Mouse (Mus musculus) liver, embryonic 16.5 days (tissue): ENCODE measurements around the gene Tacc3. TPM values are rescaled to one million over a fixed set of nuclear protein-coding genes. Genes with fewer than 3 reads are reported as not detected.

Experiments used
- ATAC-seq: fragments of 200-750 bp; cut with Nextera tagmentation; 2 replicates; pipeline ENCODE4 v1.8.0; 2017; ENCODE audit warnings: low read depth, mild to moderate bottlenecking, moderate number of reproducible peaks, moderate library complexity
- H3K27ac ChIP-seq: fragments of 300-500 bp; sonication (generic); 2 replicates; pipeline ENCODE4 v1.5.1; 2014; ENCODE audit warnings: mild to moderate bottlenecking, low read length
- H3K27me3 ChIP-seq: fragments of 300-500 bp; sonication (generic); 2 replicates; pipeline ENCODE4 v1.6.1; 2014; ENCODE audit warnings: low read depth, low read length, mixed read lengths; ENCODE audit not compliant: control insufficient read depth, insufficient read depth
- H3K36me3 ChIP-seq: fragments of 300-500 bp; sonication (generic); 2 replicates; pipeline ENCODE4 v1.6.1; 2014; ENCODE audit warnings: mild to moderate bottlenecking; ENCODE audit not compliant: control insufficient read depth, insufficient read depth
- H3K4me1 ChIP-seq: fragments of 300-500 bp; sonication (generic); 2 replicates; pipeline ENCODE4 v1.6.1; 2014; ENCODE audit warnings: low read depth, low read length, mixed read lengths; ENCODE audit not compliant: control insufficient read depth
- H3K4me2 ChIP-seq: fragments of 300-500 bp; sonication (generic); 2 replicates; pipeline ENCODE4 v1.6.1; 2014; ENCODE audit warnings: low read depth, low read length, mixed read lengths
- H3K4me3 ChIP-seq: fragments of 300-500 bp; sonication (generic); 2 replicates; pipeline ENCODE4 v1.5.1; 2014; ENCODE audit warnings: low read depth, mild to moderate bottlenecking, low read length
- H3K9ac ChIP-seq: fragments of 300-500 bp; sonication (generic); 2 replicates; pipeline ENCODE4 v1.6.1; 2014; ENCODE audit warnings: low read depth, low read length
- H3K9me3 ChIP-seq: fragments of 300-500 bp; sonication (generic); replicated peaks from 2 replicates; pipeline ENCODE4 v1.6.1; 2016; ENCODE audit warnings: low read length; ENCODE audit not compliant: control insufficient read depth
- WGBS: fragments of 180-500 bp; shearing (Covaris S2); extraction: QIAGEN DNeasy Blood & Tissue Kit; methylation state at CpG from one replicate; pipeline ENCODE4 v1.1.7; 2014; ENCODE audit not compliant: insufficient replicate concordance; 5-methylcytosine and 5-hydroxymethylcytosine counted together
- polyA plus RNA-seq: library from polyadenylated mRNA; unstranded; fragments of >200 nt; fragmentation: Nextera tagmentation; extraction: Ambion mirVana; gene quantifications from 2 replicates; pipeline ENCODE4 v1.2.1, GENCODE M21; 2015

Tacc3 gene
- polyA plus RNA-seq, 1 experiment from 2014 or later, result 129 TPM

DNA sequence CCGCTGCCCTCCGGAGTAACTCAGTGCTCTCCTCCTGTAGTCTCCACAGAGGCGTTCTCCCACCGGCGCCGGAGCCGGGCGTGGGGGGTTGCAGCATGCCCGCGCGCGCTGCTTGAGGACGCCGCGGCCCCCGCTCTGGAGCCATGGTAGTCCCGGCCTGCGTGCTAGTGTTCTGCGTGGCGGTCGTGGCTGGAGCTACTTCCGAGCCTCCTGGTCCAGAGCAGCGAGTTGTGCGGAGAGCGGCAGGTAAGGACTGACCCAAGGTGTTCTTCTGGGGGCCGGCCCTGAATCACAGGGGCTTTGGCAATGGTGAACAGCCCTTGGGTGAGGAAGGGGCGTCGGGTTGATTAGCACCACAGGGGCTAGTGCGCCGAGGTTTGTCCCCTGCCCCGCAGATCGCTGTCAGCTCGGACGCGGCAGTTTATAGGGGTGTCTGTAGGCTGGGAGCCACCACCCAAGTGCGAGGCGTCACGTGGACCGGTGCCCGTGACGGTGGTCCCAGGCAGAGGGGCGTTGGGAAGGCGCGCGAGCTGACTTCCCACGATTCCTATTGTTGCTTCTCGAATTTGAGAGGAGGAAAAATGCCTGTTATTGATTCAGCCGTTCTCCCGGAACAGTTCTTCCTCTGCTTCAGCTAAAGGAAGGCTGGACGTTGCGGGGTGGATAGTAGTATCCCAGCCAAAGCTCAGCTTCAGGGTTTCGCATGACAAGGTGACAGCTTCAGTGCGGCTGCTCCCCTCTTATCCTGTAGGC, 64.5 kb downstream of the Tacc3 start:
- Histone ChIP-seq H3K27me3 (peaks cover 54% of the 10 kb centered on the region), H3K4me1 (peaks cover 10% of the 10 kb centered on the region; the same call in 1 of the 2 replicates), H3K9me3 (no peaks in the 10 kb centered on the region), H3K27ac (no peak overlapping the region; the same call in 1 of the 2 replicates), H3K9ac (peak overlapping the region; percentile 54), H3K4me3 (peak overlapping the region; percentile 65), H3K36me3 (no peaks in the 10 kb centered on the region), H3K4me2 (peak overlapping the region; percentile 65)
- under 1% methylated on average over 53 of the region's 53 CpGs for WGBS
- no peak for ATAC-seq

DNA sequence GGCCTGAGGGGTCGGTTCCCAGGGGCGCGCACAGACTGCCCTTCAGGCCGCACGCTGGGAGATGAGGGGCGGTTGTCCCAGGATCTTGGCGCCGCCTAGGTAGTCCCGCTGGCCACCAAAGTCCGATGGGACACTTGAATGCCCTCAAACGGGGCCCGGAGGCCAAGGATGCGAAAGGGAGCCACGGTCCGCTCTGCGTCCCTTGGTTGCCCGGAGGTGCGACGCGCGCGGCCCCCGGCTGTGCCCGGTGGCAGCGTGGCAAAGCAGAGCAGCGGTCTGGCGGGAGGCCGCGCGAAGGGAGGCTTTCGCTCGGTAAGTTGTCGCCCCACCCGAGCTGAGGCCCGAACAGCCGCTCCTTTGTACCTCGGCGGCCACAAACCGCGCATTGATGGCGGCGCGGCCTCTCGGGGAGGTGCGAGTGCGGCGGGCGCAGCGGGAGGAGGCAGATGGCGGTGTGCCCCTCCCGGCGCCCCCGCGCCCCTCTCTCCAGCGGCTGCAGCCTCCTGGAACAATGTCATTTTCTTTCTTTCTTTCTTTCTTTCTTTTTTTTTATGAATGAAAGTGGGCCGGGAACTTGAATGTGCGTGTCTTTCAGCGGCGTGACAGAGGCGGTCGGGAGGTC, 65.2 kb downstream of the Tacc3 start:
- H3K36me3 ChIP-seq, result no peaks in the 10 kb centered on the region
- H3K9me3 ChIP-seq, result no peaks in the 10 kb centered on the region
- H3K9ac ChIP-seq, result peak overlapping the region; percentile 53
- peak overlapping the region; percentile 65 for H3K4me3 ChIP-seq
- no peak overlapping the region for H3K27ac ChIP-seq
- no peak for ATAC-seq
- H3K27me3 ChIP-seq, result peaks cover 54% of the 10 kb centered on the region
- under 1% methylated on average over 60 of the region's 61 CpGs for WGBS
- peak overlapping the region; percentile 65 for H3K4me2 ChIP-seq
- peaks cover 10% of the 10 kb centered on the region; the same call in 1 of the 2 replicates for H3K4me1 ChIP-seq

DNA sequence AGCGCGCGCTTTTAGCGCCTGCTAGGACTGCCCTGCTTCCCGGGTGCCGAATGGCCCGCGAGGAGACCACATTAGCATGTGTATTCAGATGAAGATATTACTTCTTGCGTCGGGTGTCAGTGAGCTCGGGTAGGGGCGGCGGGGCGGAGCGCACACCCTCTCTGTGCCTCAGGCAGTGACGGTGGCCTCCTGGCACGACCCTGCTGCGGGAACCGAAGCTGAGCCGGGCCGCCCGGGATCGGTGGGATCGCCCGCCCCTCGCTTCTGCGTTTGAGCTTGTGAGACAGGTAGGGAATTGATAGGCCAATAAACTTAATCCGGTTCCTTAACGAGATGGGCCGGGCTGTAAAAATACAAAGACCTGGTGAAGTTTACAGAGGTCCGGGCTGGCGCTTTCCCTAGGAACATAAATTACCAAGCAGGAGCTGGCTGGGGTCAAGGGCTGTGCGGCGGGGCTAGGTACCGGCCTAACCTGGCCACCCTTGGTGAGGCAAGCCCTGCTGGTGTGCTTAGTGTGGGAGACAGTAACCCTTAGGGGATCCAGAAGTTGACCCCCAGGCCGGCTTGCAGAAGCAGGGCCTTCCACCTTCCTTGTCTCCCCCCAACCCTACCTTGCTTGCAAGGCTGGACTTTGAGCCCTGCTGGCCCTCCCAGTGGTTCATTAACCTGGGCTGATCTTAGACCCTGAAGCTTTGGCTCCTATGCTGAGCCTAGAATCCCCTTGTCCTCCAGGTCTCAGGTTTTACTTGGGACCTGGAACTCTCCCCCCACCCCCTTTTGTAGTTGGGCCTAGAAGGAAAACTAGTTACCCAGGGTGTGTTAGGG, 65.9 kb downstream of the Tacc3 start:
- Histone ChIP-seq H3K9ac (no peak overlapping the region), H3K4me1 (peaks cover 10% of the 10 kb centered on the region; the same call in 1 of the 2 replicates), H3K27me3 (peaks cover 54% of the 10 kb centered on the region), H3K9me3 (no peaks in the 10 kb centered on the region), H3K4me2 (peak overlapping the region; percentile 65), H3K27ac (peak overlapping the region; percentile 35; the same call in 1 of the 2 replicates), H3K4me3 (peak overlapping the region; percentile 65), H3K36me3 (no peaks in the 10 kb centered on the region)
- peak; percentile 33 for ATAC-seq
- 15% methylated on average over 36 of the region's 36 CpGs for WGBS

DNA sequence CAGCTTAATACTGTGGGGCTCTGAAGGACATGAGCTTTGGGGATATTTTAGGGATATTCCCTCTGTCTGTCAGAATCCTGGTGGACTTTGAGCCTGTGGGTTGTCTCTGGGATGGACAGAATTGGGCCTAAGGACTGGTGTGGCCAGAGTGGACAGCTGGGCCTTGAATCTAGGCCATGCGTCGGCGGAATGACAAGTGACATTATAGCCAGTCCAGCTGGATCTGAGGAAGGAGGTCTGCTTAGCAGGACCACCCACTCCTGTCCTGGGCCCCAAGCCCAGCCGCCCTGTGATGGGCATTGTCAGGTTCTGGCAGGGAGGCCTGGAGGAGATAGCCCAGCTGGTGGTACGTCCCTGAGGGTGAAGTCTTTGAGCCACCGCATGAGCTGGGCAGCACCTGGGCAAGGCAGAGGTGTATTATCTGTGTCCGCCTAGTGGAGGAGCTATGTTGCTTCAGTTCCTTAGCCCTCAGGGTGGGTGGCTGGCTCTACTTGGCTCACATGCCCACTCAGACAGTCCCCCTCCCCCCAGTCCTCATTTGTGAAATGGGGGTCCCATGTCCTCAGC, 68.2 kb downstream of the Tacc3 start:
- no peaks in the 10 kb centered on the region for H3K9me3 ChIP-seq
- no peak overlapping the region for H3K27ac ChIP-seq
- no peaks in the 10 kb centered on the region; the same call in 1 of the 2 replicates for H3K36me3 ChIP-seq
- H3K4me3 ChIP-seq, result no peak overlapping the region
- no peak overlapping the region for H3K4me2 ChIP-seq
- peaks cover 42% of the 10 kb centered on the region for H3K27me3 ChIP-seq
- WGBS, result 73% methylated on average over 7 of the region's 7 CpGs
- no peak for ATAC-seq
- peaks cover 7% of the 10 kb centered on the region; the same call in 1 of the 2 replicates for H3K4me1 ChIP-seq
- H3K9ac ChIP-seq, result no peak overlapping the region

DNA sequence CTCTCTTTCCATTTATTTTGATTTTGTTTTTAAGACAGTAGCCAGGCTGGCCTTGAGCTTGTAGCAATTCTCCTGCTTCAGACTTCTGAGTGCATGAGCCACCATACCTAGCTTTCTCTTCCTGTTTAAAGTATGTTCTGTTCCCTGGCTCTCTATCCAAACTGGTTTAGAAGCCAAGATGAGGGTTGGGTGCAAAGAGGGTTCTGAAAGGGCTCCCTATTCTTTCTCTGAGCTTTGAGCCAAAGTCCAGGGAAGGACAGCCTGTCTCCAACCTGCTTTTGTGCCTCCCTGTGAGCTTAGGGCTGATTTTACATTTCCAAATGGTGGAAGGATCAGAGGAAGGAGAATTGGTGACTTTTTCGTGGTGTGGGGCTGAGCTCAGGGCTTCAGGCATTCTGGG, 69.0 kb downstream of the Tacc3 start:
- Histone ChIP-seq H3K4me2 (no peak overlapping the region), H3K4me1 (peaks cover 7% of the 10 kb centered on the region; the same call in 1 of the 2 replicates), H3K27me3 (peaks cover 35% of the 10 kb centered on the region), H3K9ac (no peak overlapping the region), H3K9me3 (no peaks in the 10 kb centered on the region), H3K36me3 (no peaks in the 10 kb centered on the region; the same call in 1 of the 2 replicates), H3K27ac (no peak overlapping the region), H3K4me3 (no peak overlapping the region)
- WGBS, result 50% methylated on average over 1 of the region's 1 CpGs
- ATAC-seq, result no peak

Other genes starting within 250 kb of the Tacc3 start
- gene Nkx1-1, start 224.2 kb upstream of the Tacc3 start, polyA plus RNA-seq, result not detected in 2 replicates
- 17.5 and 18.4 TPM in 2 replicates for gene Fam53a, start 28.5 kb upstream of the Tacc3 start, polyA plus RNA-seq
- gene Gm9903, start 28.2 kb upstream of the Tacc3 start, polyA plus RNA-seq, result 0.12 TPM in 1 of 2 replicates, not detected in the other
- 214 and 245 TPM in 2 replicates for gene Slbp, start 5.6 kb upstream of the Tacc3 start, polyA plus RNA-seq
- 21.7 and 21.8 TPM in 2 replicates for gene Tmem129, start 288 bp downstream of the Tacc3 start, polyA plus RNA-seq
- 2.9 and 3.4 TPM in 2 replicates for gene Fgfr3, start 63.5 kb downstream of the Tacc3 start, polyA plus RNA-seq
- 12.9 and 14.7 TPM in 2 replicates for gene Letm1, start 124.7 kb downstream of the Tacc3 start, polyA plus RNA-seq
- 17.1 and 20.2 TPM in 2 replicates for gene Nsd2, start 162.6 kb downstream of the Tacc3 start, polyA plus RNA-seq